Mouse (Mus musculus) thymus, adult 2 months (tissue): ENCODE data around the gene Htr5a. TPM values are rescaled to one million over a fixed set of nuclear protein-coding genes. Genes with fewer than 3 reads are reported as not detected.

Experiments used
- DNase-seq: peaks from one replicate; pipeline ENCODE4 v3.0.0; 2021
- H3K27ac ChIP-seq: fragments of 200-500 bp; 2 replicates; pipeline ENCODE4 v1.5.1; 2012; ENCODE audit warnings: low read length, control low read depth; ENCODE audit not compliant: control insufficient read depth, insufficient read depth
- H3K27me3 ChIP-seq: fragments of 200-500 bp; 2 replicates; pipeline ENCODE4 v1.6.1; 2012; ENCODE audit warnings: mild to moderate bottlenecking, low read length, moderate library complexity, mixed read lengths; ENCODE audit not compliant: control insufficient read depth, insufficient read depth
- H3K36me3 ChIP-seq: fragments of 200-500 bp; 2 replicates; pipeline ENCODE4 v1.6.1; 2012; ENCODE audit warnings: mild to moderate bottlenecking, low read length, moderate library complexity; ENCODE audit not compliant: control insufficient read depth, insufficient read depth
- H3K4me1 ChIP-seq: fragments of 200-500 bp; replicated peaks from 2 replicates; pipeline ENCODE4 v1.6.1; 2012; ENCODE audit warnings: low read length; ENCODE audit not compliant: control insufficient read depth, insufficient read depth
- H3K4me3 ChIP-seq: fragments of 200-500 bp; 2 replicates; pipeline ENCODE4 v1.5.1; 2012; ENCODE audit warnings: mild to moderate bottlenecking, low read length, control low read depth, moderate library complexity; ENCODE audit not compliant: control insufficient read depth, insufficient read depth
- CTCF ChIP-seq: fragments of 200-500 bp; IDR thresholded peaks from 2 replicates; pipeline ENCODE4 v1.5.1; 2012; ENCODE audit warnings: mild to moderate bottlenecking, control low read depth, low read length, moderate library complexity, borderline replicate concordance; ENCODE audit not compliant: control insufficient read depth, poor library complexity, insufficient read depth; ENCODE audit errors: extremely low read depth
- POLR2A ChIP-seq: fragments of 200-500 bp; IDR thresholded peaks from 2 replicates; pipeline ENCODE4 v1.6.1; 2012; ENCODE audit warnings: mild to moderate bottlenecking, low read length, control low read depth, moderate library complexity; ENCODE audit not compliant: control insufficient read depth, poor library complexity, insufficient read depth; ENCODE audit errors: extremely low read depth
- WGBS: fragments of 180-500 bp; shearing (Covaris S2); methylation state at CpG from one replicate; pipeline ENCODE4 v1.1.7; 2018; 5-methylcytosine and 5-hydroxymethylcytosine counted together
- polyA plus RNA-seq: library from polyadenylated mRNA; depleted of rRNA; stranded (reverse); fragments of >200 nt; gene quantifications from 2 replicates; pipeline ENCODE4 v1.2.3, GENCODE M21; 2012

Htr5a gene
- polyA plus RNA-seq, 1 experiment, result not detected

DNA sequence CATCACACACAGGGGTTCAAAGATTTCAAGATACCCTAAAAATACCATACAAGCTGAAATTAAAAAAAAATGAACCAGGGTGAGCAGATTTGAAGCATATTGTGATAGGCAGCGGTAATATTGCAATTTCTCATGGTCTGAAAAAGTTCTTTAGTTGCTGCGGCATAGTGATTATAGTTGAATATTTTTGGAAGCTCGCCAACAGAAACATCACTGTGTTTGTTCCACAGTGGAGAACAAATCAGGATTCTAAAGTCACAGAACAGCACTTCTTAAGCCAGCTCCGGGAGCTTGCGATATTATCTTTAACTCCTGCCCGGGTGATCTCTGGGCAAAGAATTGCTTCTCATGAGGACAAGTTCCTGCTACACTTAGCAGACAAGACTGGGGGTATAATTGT, 20.8 kb upstream of the Htr5a start:
- Histone ChIP-seq H3K4me1 (no peaks in the 10 kb centered on the region), H3K27me3 (no peaks in the 10 kb centered on the region), H3K27ac (no peak overlapping the region), H3K4me3 (no peak overlapping the region), H3K36me3 (no peaks in the 10 kb centered on the region)
- 89% methylated on average over 6 of the region's 6 CpGs for WGBS
- no peak for DNase-seq
- no peak for TF ChIP-seq POLR2A
- TF ChIP-seq CTCF, result no peak

DNA sequence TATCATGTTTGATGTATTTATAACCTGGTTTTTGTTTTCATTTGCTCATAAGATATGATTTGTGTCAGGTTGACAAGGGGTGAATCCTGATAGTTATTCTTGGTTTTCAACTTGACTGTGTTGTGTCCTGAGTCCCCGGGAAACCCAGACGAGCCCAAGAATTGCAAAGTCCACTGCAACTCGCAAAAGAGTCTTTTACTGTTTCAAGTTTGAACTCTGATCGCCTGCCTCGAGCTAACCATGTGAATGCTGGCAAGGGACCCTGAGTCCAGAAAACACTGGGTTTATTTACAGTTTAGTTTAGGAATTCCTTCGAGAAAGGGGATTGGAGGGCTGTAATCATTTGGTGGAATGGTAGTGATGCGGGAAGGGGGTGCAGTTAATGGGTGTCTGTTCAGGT, 14.0 kb upstream of the Htr5a start:
- H3K27ac ChIP-seq, result no peak overlapping the region
- TF ChIP-seq CTCF (no peak), POLR2A (no peak)
- 65% methylated on average over 7 of the region's 7 CpGs for WGBS
- no peaks in the 10 kb centered on the region for H3K27me3 ChIP-seq
- no peaks in the 10 kb centered on the region for H3K4me1 ChIP-seq
- H3K4me3 ChIP-seq, result no peak overlapping the region
- DNase-seq, result no peak
- no peaks in the 10 kb centered on the region for H3K36me3 ChIP-seq

DNA sequence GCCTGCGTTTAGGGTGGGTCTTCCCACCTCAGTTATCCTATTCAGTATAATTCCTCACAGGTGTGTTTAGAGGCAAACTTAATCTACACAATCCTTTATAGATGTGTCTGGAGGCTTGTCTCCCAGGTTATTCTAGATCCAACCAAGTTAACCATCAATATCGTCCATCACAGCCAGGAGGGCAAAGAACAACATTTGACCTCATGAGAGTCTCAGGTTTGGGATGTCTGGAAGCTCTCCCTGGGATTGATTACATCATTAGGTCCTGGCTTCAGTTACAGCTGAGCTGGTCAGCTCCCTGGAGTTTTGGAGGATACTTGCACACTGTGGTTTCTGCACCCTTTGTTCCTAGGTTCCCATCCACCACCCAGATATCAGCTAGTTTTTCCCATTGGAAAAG, 6.9 kb upstream of the Htr5a start:
- TF ChIP-seq CTCF, result no peak
- TF ChIP-seq POLR2A, result no peak
- no peak for DNase-seq
- no peaks in the 10 kb centered on the region for H3K36me3 ChIP-seq
- no peaks in the 10 kb centered on the region for H3K4me1 ChIP-seq
- no peaks in the 10 kb centered on the region for H3K27me3 ChIP-seq
- WGBS, result 90% methylated on average over 2 of the region's 2 CpGs
- H3K4me3 ChIP-seq, result no peak overlapping the region
- no peak overlapping the region for H3K27ac ChIP-seq

DNA sequence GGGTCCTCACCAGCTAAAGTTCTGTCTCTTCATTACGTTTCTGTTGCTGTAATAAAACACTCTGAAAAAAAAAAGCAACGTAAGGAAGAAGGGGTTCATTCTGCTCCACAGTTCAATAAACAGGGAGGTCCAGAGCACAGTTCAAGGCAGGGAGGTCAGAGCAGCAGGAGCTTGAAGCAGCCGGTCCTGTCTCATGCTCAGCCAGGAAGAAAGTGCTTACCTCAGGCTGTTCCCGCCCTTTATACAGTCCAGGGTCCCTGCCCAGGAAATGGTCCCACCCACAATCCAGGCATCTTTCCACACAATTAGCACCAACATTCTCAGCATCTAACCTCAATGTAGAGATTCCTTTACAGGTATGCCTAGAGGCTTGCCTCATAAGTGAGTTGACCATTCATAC, 3.9 kb upstream of the Htr5a start:
- Histone ChIP-seq H3K4me3 (no peak overlapping the region), H3K27ac (no peak overlapping the region), H3K27me3 (no peaks in the 10 kb centered on the region), H3K36me3 (no peaks in the 10 kb centered on the region), H3K4me1 (no peaks in the 10 kb centered on the region)
- 56% methylated on average over 4 of the region's 4 CpGs for WGBS
- TF ChIP-seq POLR2A (no peak), CTCF (no peak)
- DNase-seq, result no peak

DNA sequence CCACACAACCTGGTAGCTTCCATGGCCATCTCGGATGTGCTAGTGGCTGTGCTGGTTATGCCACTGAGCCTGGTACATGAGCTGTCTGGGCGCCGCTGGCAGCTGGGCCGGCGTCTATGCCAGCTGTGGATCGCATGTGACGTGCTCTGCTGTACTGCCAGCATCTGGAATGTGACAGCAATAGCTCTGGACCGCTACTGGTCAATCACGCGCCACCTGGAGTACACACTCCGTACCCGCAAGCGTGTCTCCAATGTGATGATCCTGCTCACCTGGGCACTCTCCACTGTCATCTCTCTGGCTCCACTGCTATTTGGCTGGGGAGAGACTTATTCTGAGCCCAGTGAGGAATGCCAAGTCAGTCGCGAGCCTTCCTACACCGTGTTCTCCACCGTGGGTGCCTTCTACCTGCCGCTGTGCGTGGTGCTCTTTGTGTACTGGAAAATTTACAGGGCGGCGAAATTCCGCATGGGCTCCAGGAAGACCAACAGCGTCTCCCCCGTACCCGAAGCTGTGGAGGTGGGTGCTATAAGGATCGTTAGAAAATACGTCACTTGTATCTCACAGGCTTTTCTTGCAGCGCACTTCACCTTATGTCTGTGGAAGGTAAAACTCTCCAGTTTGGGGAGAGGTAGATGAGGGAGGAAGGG, 847 bp downstream of the Htr5a start:
- no peaks in the 10 kb centered on the region for H3K36me3 ChIP-seq
- no peak overlapping the region for H3K4me3 ChIP-seq
- no peaks in the 10 kb centered on the region; the same call in 1 of the 2 replicates for H3K27me3 ChIP-seq
- 77% methylated on average over 28 of the region's 28 CpGs for WGBS
- H3K4me1 ChIP-seq, result no peaks in the 10 kb centered on the region
- H3K27ac ChIP-seq, result no peak overlapping the region
- TF ChIP-seq POLR2A (no peak), CTCF (no peak)
- DNase-seq, result no peak

DNA sequence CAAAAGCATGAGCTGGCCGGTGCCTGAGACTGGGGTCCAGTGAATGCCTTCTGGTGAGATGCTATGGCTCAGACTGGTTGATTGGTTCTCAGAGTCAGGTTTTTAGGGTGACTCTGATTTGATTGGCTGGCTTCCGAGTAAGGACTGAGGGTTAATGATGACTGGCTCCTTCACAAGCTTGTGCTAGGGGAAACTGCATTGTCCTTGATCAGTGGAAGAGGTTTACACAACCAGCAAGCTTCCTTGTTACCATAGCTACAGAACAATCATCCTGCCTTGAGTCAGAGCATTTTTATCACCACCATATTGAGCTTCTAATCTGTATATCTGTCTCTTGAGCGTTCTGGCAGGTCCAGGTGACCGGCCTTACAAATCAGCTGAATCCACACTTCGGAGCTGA, 5.0 kb downstream of the Htr5a start:
- H3K36me3 ChIP-seq, result no peaks in the 10 kb centered on the region
- no peak for DNase-seq
- 72% methylated on average over 5 of the region's 5 CpGs for WGBS
- no peak overlapping the region for H3K27ac ChIP-seq
- no peaks in the 10 kb centered on the region; the same call in 1 of the 2 replicates for H3K27me3 ChIP-seq
- TF ChIP-seq CTCF (no peak), POLR2A (no peak)
- H3K4me3 ChIP-seq, result no peak overlapping the region
- no peaks in the 10 kb centered on the region for H3K4me1 ChIP-seq

DNA sequence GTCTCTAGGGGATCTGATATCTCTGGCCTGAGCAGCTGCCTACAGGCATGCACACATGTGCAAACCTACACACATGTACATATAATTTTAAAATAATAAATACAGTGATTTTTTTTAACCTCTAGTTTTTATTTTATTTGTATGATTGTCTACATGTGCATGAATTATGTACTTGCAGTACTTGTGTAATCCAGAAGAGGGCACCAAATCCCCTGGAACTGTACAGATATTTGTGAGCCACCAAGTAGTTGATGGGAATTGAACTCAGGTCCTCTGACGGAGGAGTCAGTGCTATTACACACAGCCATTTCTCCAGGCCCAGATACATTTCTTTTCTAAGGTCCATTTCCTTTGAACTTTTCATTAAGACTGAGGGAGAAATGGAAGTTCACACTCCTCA, 12.3 kb downstream of the Htr5a start:
- H3K4me1 ChIP-seq, result no peaks in the 10 kb centered on the region
- DNase-seq, result peak; percentile 27
- WGBS, result 71% methylated on average over 1 of the region's 1 CpGs

More for the DNA sequence above, 12.3 kb downstream of the Htr5a start:
- no peaks in the 10 kb centered on the region for H3K36me3 ChIP-seq
- TF ChIP-seq CTCF, result no peak
- TF ChIP-seq POLR2A, result no peak
- H3K27me3 ChIP-seq, result no peaks in the 10 kb centered on the region
- H3K27ac ChIP-seq, result no peak overlapping the region
- no peak overlapping the region for H3K4me3 ChIP-seq
